Mouse (Mus musculus): ENCODE measurements around the gene Acp4. TPM values are rescaled to one million over a fixed set of nuclear protein-coding genes. Genes with fewer than 3 reads are reported as not detected.

Gene Acp4
- total and polyA plus RNA-seq, 2 experiments from 2014 or later, result not detected

Other genes with a start within 250 kb of the Acp4 start
- gene Klk1b26, start 245.2 kb downstream of the Acp4 start, total RNA-seq (2014; rRNA removed), result not detected in 2 replicates
- gene Klk1b26, start 245.2 kb downstream of the Acp4 start, polyA plus RNA-seq (2015; fragmentation: Nextera tagmentation; extraction: Ambion mirVana), result not detected in 2 replicates
- gene Klk1b27, start 205.1 kb downstream of the Acp4 start, total RNA-seq (2014; rRNA removed), result not detected in 2 replicates
- gene Klk1b27, start 205.1 kb downstream of the Acp4 start, polyA plus RNA-seq (2015; fragmentation: Nextera tagmentation; extraction: Ambion mirVana), result not detected in 2 replicates
- not detected in 2 replicates for gene Klk1b21, start 155.1 kb downstream of the Acp4 start, total RNA-seq (2014; rRNA removed)
- gene Klk1b21, start 155.1 kb downstream of the Acp4 start, polyA plus RNA-seq (2015; fragmentation: Nextera tagmentation; extraction: Ambion mirVana), result not detected in 2 replicates
- not detected in 2 replicates for gene Klk1b22, start 144.7 kb downstream of the Acp4 start, total RNA-seq (2014; rRNA removed)
- not detected in 2 replicates for gene Klk1b22, start 144.7 kb downstream of the Acp4 start, polyA plus RNA-seq (2015; fragmentation: Nextera tagmentation; extraction: Ambion mirVana)
- not detected in 2 replicates for gene Klk1b16, start 120.6 kb downstream of the Acp4 start, total RNA-seq (2014; rRNA removed)
- not detected in 2 replicates for gene Klk1b16, start 120.6 kb downstream of the Acp4 start, polyA plus RNA-seq (2015; fragmentation: Nextera tagmentation; extraction: Ambion mirVana)
- not detected in 2 replicates for gene Klk1b24, start 69.1 kb downstream of the Acp4 start, total RNA-seq (2014; rRNA removed)
- not detected in 2 replicates for gene Klk1b24, start 69.1 kb downstream of the Acp4 start, polyA plus RNA-seq (2015; fragmentation: Nextera tagmentation; extraction: Ambion mirVana)
- not detected in 2 replicates for gene Klk1b3, start 59.2 kb downstream of the Acp4 start, total RNA-seq (2014; rRNA removed)
- not detected in 2 replicates for gene Klk1b3, start 59.2 kb downstream of the Acp4 start, polyA plus RNA-seq (2015; fragmentation: Nextera tagmentation; extraction: Ambion mirVana)
- not detected in 2 replicates for gene Klk1b4, start 49.9 kb downstream of the Acp4 start, total RNA-seq (2014; rRNA removed)
- not detected in 2 replicates for gene Klk1b4, start 49.9 kb downstream of the Acp4 start, polyA plus RNA-seq (2015; fragmentation: Nextera tagmentation; extraction: Ambion mirVana)
- not detected in 2 replicates for gene Klk1b5, start 41.4 kb downstream of the Acp4 start, total RNA-seq (2014; rRNA removed)
- gene Klk1b5, start 41.4 kb downstream of the Acp4 start, polyA plus RNA-seq (2015; fragmentation: Nextera tagmentation; extraction: Ambion mirVana), result not detected in 2 replicates
- not detected in 2 replicates for gene Klk1, start 32.0 kb downstream of the Acp4 start, total RNA-seq (2014; rRNA removed)
- gene Klk1, start 32.0 kb downstream of the Acp4 start, polyA plus RNA-seq (2015; fragmentation: Nextera tagmentation; extraction: Ambion mirVana), result not detected in 2 replicates
- not detected in 2 replicates for gene Gm36864, start 21.2 kb downstream of the Acp4 start, total RNA-seq (2014; rRNA removed)
- gene Gm36864, start 21.2 kb downstream of the Acp4 start, polyA plus RNA-seq (2015; fragmentation: Nextera tagmentation; extraction: Ambion mirVana), result not detected in 2 replicates
- gene 1700028J19Rik, start 10.7 kb downstream of the Acp4 start, total RNA-seq (2014; rRNA removed), result 0.38 and 0.88 TPM in 2 replicates
- 1.6 and 2.2 TPM in 2 replicates for gene 1700028J19Rik, start 10.7 kb downstream of the Acp4 start, polyA plus RNA-seq (2015; fragmentation: Nextera tagmentation; extraction: Ambion mirVana)
- 329 and 379 TPM in 2 replicates for gene 2410002F23Rik, start 10.7 kb downstream of the Acp4 start, total RNA-seq (2014; rRNA removed)
- 279 and 286 TPM in 2 replicates for gene 2410002F23Rik, start 10.7 kb downstream of the Acp4 start, polyA plus RNA-seq (2015; fragmentation: Nextera tagmentation; extraction: Ambion mirVana)
- not detected in 2 replicates for gene Gm15517, start 4.1 kb upstream of the Acp4 start, total RNA-seq (2014; rRNA removed)
- gene Gm15517, start 4.1 kb upstream of the Acp4 start, polyA plus RNA-seq (2015; fragmentation: Nextera tagmentation; extraction: Ambion mirVana), result not detected in 2 replicates
- gene Clec11a, start 49.5 kb upstream of the Acp4 start, total RNA-seq (2014; rRNA removed), result 3.2 and 3.9 TPM in 2 replicates
- gene Clec11a, start 49.5 kb upstream of the Acp4 start, polyA plus RNA-seq (2015; fragmentation: Nextera tagmentation; extraction: Ambion mirVana), result 3.5 and 3.8 TPM in 2 replicates
- gene Shank1, start 52.9 kb upstream of the Acp4 start, total RNA-seq (2014; rRNA removed), result 48.1 and 60.3 TPM in 2 replicates
- gene Shank1, start 52.9 kb upstream of the Acp4 start, polyA plus RNA-seq (2015; fragmentation: Nextera tagmentation; extraction: Ambion mirVana), result 33.9 and 39.2 TPM in 2 replicates
- gene Syt3, start 126.7 kb upstream of the Acp4 start, total RNA-seq (2014; rRNA removed), result 119 and 144 TPM in 2 replicates
- 88.4 and 96.7 TPM in 2 replicates for gene Syt3, start 126.7 kb upstream of the Acp4 start, polyA plus RNA-seq (2015; fragmentation: Nextera tagmentation; extraction: Ambion mirVana)
- 0.38 and 1.4 TPM in 2 replicates for gene 1700008O03Rik, start 128.4 kb upstream of the Acp4 start, total RNA-seq (2014; rRNA removed)
- 3.8 and 5.2 TPM in 2 replicates for gene 1700008O03Rik, start 128.4 kb upstream of the Acp4 start, polyA plus RNA-seq (2015; fragmentation: Nextera tagmentation; extraction: Ambion mirVana)
- gene Lrrc4b, start 171.6 kb upstream of the Acp4 start, total RNA-seq (2014; rRNA removed), result 589 and 657 TPM in 2 replicates
- gene Lrrc4b, start 171.6 kb upstream of the Acp4 start, polyA plus RNA-seq (2015; fragmentation: Nextera tagmentation; extraction: Ambion mirVana), result 24.2 and 26.9 TPM in 2 replicates
- 7.1 and 11.8 TPM in 2 replicates for gene Aspdh, start 208.0 kb upstream of the Acp4 start, total RNA-seq (2014; rRNA removed)
- gene Aspdh, start 208.0 kb upstream of the Acp4 start, polyA plus RNA-seq (2015; fragmentation: Nextera tagmentation; extraction: Ambion mirVana), result 2.1 and 3.7 TPM in 2 replicates
- gene Josd2, start 210.6 kb upstream of the Acp4 start, total RNA-seq (2014; rRNA removed), result 25.5 and 38.5 TPM in 2 replicates
- 22.7 and 25.4 TPM in 2 replicates for gene Josd2, start 210.6 kb upstream of the Acp4 start, polyA plus RNA-seq (2015; fragmentation: Nextera tagmentation; extraction: Ambion mirVana)
- gene Emc10, start 239.2 kb upstream of the Acp4 start, total RNA-seq (2014; rRNA removed), result 247 and 273 TPM in 2 replicates
- gene Emc10, start 239.2 kb upstream of the Acp4 start, polyA plus RNA-seq (2015; fragmentation: Nextera tagmentation; extraction: Ambion mirVana), result 150 and 154 TPM in 2 replicates
- 18.5 and 19.3 TPM in 2 replicates for gene Fam71e1, start 239.2 kb upstream of the Acp4 start, total RNA-seq (2014; rRNA removed)
- gene Fam71e1, start 239.2 kb upstream of the Acp4 start, polyA plus RNA-seq (2015; fragmentation: Nextera tagmentation; extraction: Ambion mirVana), result 23.8 and 27.7 TPM in 2 replicates